Mouse (Mus musculus) testis, postnatal 10 days (tissue): ENCODE results near the gene Jup.
"Not testable (repeated sequence)": the region's sequence is repeated elsewhere in the genome, so short reads cannot be mapped to it uniquely, and the experiment has no call there.

ENCODE experiments used
- DNase-seq: peaks from one replicate; pipeline ENCODE4 v3.0.0; 2021; ENCODE audit warnings: low spot score

Gene Jup

GRCm38 (mm10) chr11:100389931-100390445 is 7.6 kb downstream of the Jup start:
- no peak for DNase-seq

DNA sequence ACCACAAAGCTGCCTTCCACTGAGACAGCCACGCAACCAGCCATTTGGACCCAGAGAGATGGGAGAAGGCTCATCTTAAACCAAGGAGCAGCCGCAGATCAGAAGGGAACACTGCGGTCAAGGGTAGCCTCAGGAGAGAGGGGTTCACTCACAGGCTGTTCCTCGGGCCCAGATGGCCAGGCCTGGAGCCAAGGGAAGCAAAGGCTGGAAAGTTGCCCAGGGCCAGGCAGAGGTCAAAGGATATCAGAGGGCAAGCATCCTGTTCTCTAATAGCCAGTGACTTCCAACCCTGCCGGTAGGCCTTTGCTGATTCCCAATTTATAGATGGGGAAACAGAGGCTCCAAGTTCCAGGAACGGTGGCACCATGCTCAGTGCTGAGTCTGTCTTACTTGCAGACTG is 9.0 kb downstream of the Jup start:
- peak; percentile 70 for DNase-seq

DNA sequence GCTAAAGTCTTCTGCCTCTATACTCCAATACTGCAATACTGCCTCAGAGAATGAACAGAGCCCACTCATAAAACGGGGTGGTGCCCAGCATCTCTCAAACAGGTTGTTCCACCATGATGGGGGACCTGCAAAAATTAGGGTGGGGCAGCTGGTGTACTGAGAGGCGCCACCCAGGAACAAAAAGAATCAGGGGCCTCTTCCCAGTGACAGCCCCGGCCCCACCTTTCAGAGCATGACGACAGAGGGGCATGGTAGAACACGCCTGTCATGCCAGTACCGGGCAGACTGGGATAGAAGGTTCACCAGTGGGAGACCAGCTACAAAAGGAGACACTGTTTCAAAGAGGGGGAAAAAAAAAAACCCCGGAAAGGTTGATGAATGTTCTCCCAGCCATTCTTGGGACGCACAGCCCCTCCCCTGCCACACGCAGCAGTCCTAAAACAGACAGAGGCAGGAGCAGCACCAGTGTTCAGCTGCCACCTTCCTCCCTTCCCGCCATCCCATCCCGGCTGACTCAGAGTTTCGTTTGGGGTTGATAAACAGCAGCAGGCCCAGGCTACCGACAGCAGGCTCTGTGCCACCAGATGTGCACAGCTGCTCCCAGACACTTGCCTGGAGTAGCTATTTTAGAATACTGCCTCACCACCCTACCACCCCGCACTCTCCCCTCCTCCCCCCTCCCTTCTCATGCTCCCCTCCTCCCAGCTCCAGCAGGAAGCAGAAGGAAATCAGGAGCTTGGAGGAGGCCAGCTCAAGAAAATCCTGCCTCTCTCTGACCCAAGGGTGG is 9.8 kb downstream of the Jup start:
- DNase-seq, result no peak

DNA sequence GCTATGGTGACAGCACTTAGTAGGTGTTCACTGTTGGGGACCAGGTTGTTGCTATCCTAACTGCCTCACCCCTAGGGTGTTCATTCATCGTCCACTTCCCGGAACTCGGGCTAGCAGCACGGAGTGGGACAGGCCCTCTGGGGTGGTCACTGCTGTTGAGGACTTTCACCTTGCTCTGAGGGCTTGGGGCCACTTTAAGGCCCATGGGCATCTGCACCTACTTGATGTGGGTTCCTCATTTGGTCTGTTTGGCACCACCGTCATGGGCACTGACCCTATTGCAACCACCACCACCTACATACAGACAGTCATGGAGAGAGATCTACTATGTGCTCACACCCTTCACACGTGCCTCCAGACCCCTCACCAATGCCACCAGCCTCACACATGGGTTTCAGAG is 10.5 kb downstream of the Jup start:
- no peak for DNase-seq

- no peak for DNase-seq
Observed at GRCm38 (mm10) chr11:100386586-100386985, 11.0 kb downstream of the Jup start.

- no peak for DNase-seq
Observed at GRCm38 (mm10) chr11:100385016-100385415, 12.5 kb downstream of the Jup start.

GRCm38 (mm10) chr11:100382682-100383081 is 14.9 kb downstream of the Jup start:
- DNase-seq, result no peak

DNA sequence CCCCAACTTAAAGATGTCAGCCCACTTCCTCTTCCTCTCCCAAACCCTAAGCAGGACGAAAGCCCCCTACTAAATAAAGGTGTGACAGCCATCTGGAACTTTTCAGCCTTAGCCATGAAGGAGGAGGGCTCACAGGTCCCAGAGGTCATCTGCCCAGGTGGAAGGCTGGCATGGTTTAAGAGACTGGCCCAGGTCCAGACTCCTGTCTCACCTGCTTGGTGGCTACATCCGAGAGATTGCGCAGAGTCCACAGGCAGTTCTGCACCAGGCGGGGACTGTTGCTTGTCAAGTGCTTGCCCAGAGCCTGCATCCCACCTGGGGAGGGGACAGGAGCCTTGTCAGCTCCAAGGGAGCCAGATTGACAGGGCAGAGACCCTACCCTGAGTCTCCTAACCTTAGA is 18.3 kb downstream of the Jup start:
- DNase-seq, result no peak

GRCm38 (mm10) chr11:100378446-100378845 is 19.1 kb downstream of the Jup start:
- DNase-seq, result no peak

- DNase-seq, result no peak
Observed at GRCm38 (mm10) chr11:100377989-100378388, 19.6 kb downstream of the Jup start.

DNA sequence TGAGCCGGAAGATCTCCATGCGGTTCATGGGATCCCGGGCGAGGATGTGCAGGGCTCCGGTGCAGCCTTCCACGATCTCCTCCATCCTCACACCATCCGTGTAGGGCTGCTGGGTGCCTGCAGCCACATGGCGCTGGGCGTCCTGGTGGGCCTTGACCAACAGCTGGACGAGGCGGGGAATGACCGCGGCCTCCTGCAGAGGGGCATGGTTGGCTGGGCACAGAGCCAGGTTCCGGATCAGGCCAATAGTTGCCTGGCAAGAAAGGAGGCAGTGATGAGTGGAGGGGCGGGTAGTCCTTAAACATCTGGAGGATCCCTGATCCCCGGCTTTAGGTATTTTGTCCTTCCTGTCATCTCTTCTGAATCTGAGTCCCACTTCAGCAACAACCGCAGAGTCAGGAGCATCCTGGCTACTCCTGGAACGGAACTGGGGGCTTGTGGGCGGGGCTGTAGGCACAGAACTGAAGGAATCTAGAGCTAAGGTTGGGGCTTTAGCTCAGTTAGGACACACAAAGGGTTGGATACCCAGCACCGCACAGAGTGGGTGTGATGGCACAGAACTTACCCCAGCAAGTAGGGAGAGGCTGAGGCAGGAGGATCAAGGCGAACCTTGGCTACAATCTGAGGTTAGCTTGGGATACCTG is 20.7 kb downstream of the Jup start:
- DNase-seq, result no peak

DNA sequence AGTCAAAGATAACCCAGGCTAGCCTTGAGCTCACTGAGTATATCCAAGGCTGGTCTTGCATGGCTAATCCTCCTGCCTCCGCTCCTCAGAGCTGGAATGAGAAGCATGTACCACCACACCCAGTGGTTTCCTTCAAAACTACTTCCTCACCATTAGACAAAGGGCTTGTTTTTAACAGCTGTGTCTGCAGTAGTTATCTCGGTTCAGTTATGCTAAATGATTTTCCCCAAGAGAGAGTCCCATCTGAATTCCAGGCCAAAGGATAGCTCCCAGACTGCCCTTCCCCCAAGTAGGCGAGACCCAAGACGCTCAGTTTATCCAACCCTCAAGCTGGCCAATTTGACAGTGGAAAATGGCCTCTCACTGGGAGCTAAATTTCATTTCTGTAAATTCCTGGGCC is 21.6 kb downstream of the Jup start:
- no peak for DNase-seq

DNA sequence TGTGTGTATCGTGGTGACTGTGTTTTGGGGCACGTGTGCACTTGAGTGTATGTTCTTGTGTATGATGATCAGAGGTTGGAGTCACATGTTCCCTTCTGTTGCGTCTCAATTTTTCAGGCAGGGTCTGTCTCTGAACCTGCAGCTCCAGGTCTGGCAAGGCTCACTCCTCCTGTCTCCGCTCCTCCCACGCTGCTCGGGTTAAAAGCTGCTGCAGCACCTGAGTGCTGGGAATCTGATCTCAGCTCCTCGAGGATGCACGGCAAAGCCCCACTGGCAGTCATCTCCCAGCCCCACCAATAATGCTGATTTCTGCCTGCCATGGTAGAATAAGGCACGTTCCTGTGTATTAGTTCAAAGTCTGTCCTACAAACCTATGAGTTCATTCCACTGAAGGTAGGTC is 22.4 kb downstream of the Jup start:
- no peak for DNase-seq

GRCm38 (mm10) chr11:100371981-100372558 is 25.5 kb downstream of the Jup start:
- DNase-seq, result no peak

DNA sequence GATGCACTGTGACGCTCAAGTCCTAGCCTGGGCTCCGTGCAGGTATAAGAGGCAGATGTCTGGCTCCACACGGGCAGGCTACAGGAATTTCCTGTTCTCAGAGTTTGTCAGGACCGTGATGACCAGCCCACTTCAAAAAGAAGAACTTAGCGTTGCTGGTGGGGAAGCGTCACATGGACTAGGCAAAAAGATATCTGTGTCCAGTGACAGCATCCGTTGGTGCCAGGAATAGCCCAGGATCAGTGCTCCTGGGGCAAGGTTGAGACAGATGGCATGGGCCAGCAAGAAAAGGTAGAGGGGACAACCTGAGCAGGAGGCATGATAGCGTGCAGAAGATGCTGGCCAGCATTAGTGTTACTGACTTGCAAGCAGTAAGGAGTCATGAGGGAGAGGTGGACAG is 27.7 kb downstream of the Jup start:
- no peak for DNase-seq

DNA sequence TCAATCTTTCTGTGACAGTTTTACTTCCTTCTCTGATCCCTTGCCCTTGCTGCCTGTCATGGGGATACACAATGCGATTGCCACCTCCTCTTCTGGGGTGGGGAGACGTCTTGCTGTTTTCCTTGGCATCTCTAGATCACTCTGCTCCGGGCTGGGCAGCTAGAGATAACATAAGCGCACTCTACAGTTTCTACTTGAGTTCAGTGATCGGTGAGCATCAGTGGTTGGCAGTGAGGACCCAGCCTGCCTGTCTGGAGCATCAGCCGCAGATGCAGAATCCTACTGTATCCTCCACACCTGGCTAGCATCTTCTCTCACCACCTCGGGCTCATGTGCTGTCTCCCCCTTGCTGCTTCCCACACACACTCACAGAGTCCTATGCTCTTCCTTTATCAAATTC is 28.4 kb downstream of the Jup start:
- no peak for DNase-seq

GRCm38 (mm10) chr11:100362979-100363562 is 34.5 kb downstream of the Jup start:
- peak; percentile 83 for DNase-seq

DNA sequence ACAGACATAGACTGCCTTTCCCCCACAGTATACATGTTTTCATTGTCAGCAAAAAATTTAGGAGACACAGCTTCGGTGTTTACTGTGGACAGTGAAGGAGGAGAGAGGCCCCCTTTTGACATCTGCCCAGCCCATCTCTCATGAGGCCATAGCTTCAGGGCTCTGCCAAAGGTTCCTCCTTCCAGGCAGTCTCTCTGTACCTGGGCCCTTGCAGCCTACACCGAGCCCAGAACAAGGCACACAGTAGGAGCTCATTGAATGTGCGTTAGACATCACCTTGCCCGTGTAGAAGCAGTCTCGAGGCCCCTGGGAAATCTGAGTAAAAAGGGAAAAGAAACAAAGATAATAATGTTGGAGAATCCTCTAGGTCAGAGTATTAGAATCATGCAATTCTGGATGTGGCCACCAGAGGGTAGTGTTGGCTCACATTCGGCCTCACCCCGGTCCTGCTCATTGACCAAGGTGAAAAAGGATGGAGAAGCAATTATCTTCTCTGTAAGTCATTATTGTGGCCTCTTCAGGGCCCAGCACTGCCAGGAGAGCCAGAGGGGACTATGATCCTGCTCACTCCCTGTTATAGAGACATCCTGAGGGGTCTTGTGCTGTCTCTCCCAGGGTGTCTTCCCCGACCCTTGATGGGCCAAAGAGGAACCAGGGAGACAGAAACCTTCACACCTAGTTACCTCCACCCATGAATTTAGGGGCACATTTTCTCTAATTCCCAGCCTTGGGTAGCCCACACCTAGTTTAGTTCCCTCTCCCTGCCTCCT is 35.2 kb downstream of the Jup start:
- DNase-seq, result peak; percentile 90

DNA sequence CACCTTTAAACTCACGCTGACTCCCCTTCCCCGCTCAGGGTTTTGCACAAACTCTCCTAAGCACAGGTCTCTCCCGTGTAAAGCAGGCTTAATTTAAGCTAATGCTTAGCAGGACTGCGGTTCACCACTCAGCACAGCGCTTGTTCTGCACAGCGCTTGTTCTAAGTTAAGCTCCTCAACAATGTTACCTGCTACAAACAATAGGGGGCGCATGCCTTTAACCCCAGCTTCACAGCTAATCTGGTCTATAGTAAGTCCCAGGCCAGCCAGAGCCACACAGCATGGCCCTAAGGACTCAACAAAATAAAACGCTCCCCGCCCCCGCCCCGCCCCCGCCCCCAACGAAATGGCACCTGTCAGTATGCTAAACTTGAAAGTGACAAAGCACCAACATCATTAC is 36.5 kb downstream of the Jup start:
- not testable (repeated sequence) for DNase-seq

DNA sequence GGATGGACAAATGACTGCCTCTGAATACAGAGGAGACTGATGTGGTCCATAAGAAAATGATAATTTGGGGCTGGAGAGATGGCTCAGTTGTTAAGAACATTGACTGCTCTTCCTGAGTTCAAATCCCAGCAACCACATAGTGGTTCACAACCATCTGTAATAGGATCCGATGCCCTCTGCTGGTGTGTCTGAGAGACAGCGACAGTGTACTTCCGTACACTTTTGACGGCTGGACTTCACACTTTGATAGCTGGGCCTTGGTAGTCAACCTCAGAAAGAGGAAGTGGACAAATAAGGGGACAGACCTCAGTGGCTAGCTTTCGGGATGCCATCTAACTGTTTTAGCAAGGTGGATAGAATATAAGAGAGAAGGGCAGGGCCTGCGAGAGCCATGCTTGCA is 37.4 kb downstream of the Jup start:
- DNase-seq, result no peak

- DNase-seq, result no peak
Observed at GRCm38 (mm10) chr11:100357408-100357807, 40.2 kb downstream of the Jup start.

DNA sequence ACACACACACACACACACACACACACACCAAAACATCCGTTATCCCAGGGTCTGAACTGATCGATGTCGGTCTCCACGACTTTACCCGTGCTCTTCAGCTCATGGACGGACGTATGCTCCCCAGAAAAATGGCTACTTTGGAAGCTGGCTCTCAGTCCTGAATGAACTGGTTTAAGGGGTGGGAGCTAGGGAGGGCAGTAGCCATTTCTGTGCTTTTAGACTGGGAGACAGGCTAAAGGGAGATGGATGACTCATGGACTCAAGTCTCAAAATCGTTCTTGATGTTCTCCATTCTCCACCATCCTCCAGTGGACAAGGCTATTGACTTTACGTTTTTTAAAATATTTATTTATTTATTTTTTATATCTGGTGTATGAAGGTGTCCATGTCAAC is 40.7 kb downstream of the Jup start:
- DNase-seq, result no peak
